Mouse (Mus musculus) heart, adult 9 months (tissue): ENCODE results near the gene Zfyve19.

ENCODE experiments used
- DNase-seq, 2 experiments: peaks; one replicate each; pipeline ENCODE4 v3.0.0; 2022; ENCODE audit warnings: low spot score in 2 of 2

Zfyve19 gene

GRCm38 (mm10) chr2:119196316-119197108 lies 11.9 kb upstream of the Zfyve19 start:
- no peak for DNase-seq

- no peak for DNase-seq
Observed at GRCm38 (mm10) chr2:119197493-119197892, 10.9 kb upstream of the Zfyve19 start.

GRCm38 (mm10) chr2:119198049-119198448 lies 10.4 kb upstream of the Zfyve19 start:
- no peak for DNase-seq

GRCm38 (mm10) chr2:119198934-119199333 lies 9.5 kb upstream of the Zfyve19 start:
- no peak for DNase-seq

- peak in 1 of 2 experiments; percentile 30 for DNase-seq
Observed at GRCm38 (mm10) chr2:119202914-119203453, 5.4 kb upstream of the Zfyve19 start.

GRCm38 (mm10) chr2:119203871-119204460 lies 4.5 kb upstream of the Zfyve19 start:
- DNase-seq = peak in 1 of 2 experiments; percentile 47

- no peak for DNase-seq
Observed at GRCm38 (mm10) chr2:119207961-119208343, 465 bp upstream of the Zfyve19 start.

- no peak for DNase-seq
Observed at GRCm38 (mm10) chr2:119209176-119209507, 725 bp downstream of the Zfyve19 start.

- DNase-seq = no peak
Observed at GRCm38 (mm10) chr2:119229775-119230704, 21.6 kb downstream of the Zfyve19 start, which contains the start of gene Ppp1r14d. Gene Ppp1r14d, minus strand, starts transcription at chr2:119229906.

GRCm38 (mm10) chr2:119236682-119237209 lies 28.3 kb downstream of the Zfyve19 start:
- DNase-seq = no peak

GRCm38 (mm10) chr2:119237210-119237870 lies 28.9 kb downstream of the Zfyve19 start, which contains the start of gene Spint1:
Gene Spint1, plus strand, starts transcription at chr2:119237362.
- no peak for DNase-seq

- DNase-seq = no peak
Observed at GRCm38 (mm10) chr2:119237871-119238220, 29.4 kb downstream of the Zfyve19 start.

- no peak for DNase-seq
Observed at GRCm38 (mm10) chr2:119238671-119239070, 30.3 kb downstream of the Zfyve19 start.

GRCm38 (mm10) chr2:119240075-119240818 lies 31.8 kb downstream of the Zfyve19 start:
- DNase-seq = no peak

GRCm38 (mm10) chr2:119240819-119241186 lies 32.4 kb downstream of the Zfyve19 start:
- no peak for DNase-seq

- no peak for DNase-seq
Observed at GRCm38 (mm10) chr2:119242548-119242947, 34.1 kb downstream of the Zfyve19 start.

GRCm38 (mm10) chr2:119245246-119245645 lies 36.8 kb downstream of the Zfyve19 start:
- DNase-seq = no peak

GRCm38 (mm10) chr2:119247904-119248303 lies 39.5 kb downstream of the Zfyve19 start:
- no peak for DNase-seq

- no peak for DNase-seq
Observed at GRCm38 (mm10) chr2:119249592-119250061, 41.2 kb downstream of the Zfyve19 start.

GRCm38 (mm10) chr2:119250377-119250776 lies 42.0 kb downstream of the Zfyve19 start:
- DNase-seq = no peak
